Mouse (Mus musculus): ENCODE results near the gene Rtp4.

DNA sequence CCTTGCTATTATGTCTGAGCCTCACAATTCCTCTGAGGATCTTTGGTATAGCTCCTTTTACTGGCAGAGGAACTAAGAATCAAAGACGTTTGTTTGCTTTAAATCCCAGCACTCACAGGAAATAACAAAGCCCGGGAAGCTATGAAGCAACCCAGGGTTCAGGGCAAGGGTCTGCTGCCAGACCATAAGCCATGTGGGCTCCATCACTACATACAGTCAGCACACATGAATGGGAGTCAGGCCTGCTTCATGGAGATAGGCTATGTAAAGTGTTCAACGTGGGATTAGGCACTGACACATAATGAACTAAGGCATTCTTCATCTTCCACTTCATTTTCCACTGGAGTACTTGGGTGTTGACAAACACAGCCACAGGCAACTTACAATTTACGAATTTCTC lies 21.0 kb downstream of the Rtp4 start:
- TF ChIP-seq CTCF (IDR thresholded peaks at IDR 0.05; ENCODE audit: low read depth) = no peak
- TF ChIP-seq EP300 (IDR thresholded peaks at IDR 0.05; ENCODE audit: low read depth) = no peak
